Mouse (Mus musculus): ENCODE results near the gene Prss12. TPM values are rescaled to one million over a fixed set of nuclear protein-coding genes. Genes with fewer than 3 reads are reported as not detected.
"Not testable (repeated sequence)": the region's sequence is repeated elsewhere in the genome, so short reads cannot be mapped to it uniquely, and the experiment has no call there.

Prss12 gene
- polyA plus RNA-seq, 2 experiments: 0.13 to 0.34 TPM

GRCm38 (mm10) chr3:123498787-123499186 is 52.1 kb downstream of the Prss12 start:
- TF ChIP-seq EP300 (IDR thresholded peaks at IDR 0.05; ENCODE audit: low read depth) (no peak), CTCF (IDR thresholded peaks at IDR 0.05; ENCODE audit: low read depth) (no peak)
- no peaks in the 10 kb centered on the region for H3K9me3 ChIP-seq (ENCODE audit: control insufficient read depth, low read length)
- H3K9ac ChIP-seq (replicated peaks): no peak overlapping the region

GRCm38 (mm10) chr3:123501798-123502197 is 55.1 kb downstream of the Prss12 start:
- not testable (repeated sequence) for H3K4me1 ChIP-seq (replicated peaks; ENCODE audit: control insufficient read depth in 2 of 2, insufficient read depth in 2 of 2, low read length in 1 of 2); H3K27ac ChIP-seq; DNase-seq (ENCODE audit: low read depth in 3 of 3, low spot score in 3 of 3); H3K9me3 ChIP-seq (ENCODE audit: control insufficient read depth, low read length); H3K36me3 ChIP-seq (replicated peaks; ENCODE audit: control insufficient read depth, insufficient read depth, low read depth); H3K4me3 ChIP-seq (ENCODE audit: insufficient read depth in 1 of 2, low read depth in 2 of 2, low read length in 2 of 2); H3K27me3 ChIP-seq (ENCODE audit: control insufficient read depth, insufficient read depth, low read length); H3K4me2 ChIP-seq (ENCODE audit: low read depth); H3K9ac ChIP-seq (replicated peaks); ATAC-seq (ENCODE audit: insufficient read depth)
- 79% methylated on average over 2 of the region's 2 CpGs for WGBS (ENCODE audit: insufficient replicate concordance)

More at GRCm38 (mm10) chr3:123498787-123499186, 52.1 kb downstream of the Prss12 start:
- Histone ChIP-seq H3K27me3 (ENCODE audit: control insufficient read depth, insufficient read depth, low read length) (no peaks in the 10 kb centered on the region), H3K27ac (no peak overlapping the region), H3K4me3 (ENCODE audit: insufficient read depth in 1 of 2, low read depth in 2 of 2, low read length in 2 of 2) (no peak overlapping the region), H3K4me1 (replicated peaks; ENCODE audit: control insufficient read depth in 2 of 2, insufficient read depth in 2 of 2, low read length in 1 of 2) (no peaks in the 10 kb centered on the region), H3K4me2 (ENCODE audit: low read depth) (no peak overlapping the region), H3K36me3 (replicated peaks; ENCODE audit: control insufficient read depth, insufficient read depth, low read depth) (no peaks in the 10 kb centered on the region)
- WGBS (ENCODE audit: insufficient replicate concordance): 62% methylated on average over 5 of the region's 5 CpGs
- ATAC-seq (ENCODE audit: insufficient read depth) (no peak), DNase-seq (ENCODE audit: low read depth in 3 of 3, low spot score in 3 of 3) (no peak)

GRCm38 (mm10) chr3:123503943-123504342 is 57.2 kb downstream of the Prss12 start:
- TF ChIP-seq EP300 (IDR thresholded peaks at IDR 0.05; ENCODE audit: low read depth) (no peak), CTCF (IDR thresholded peaks at IDR 0.05; ENCODE audit: low read depth) (no peak)
- 57% methylated on average over 6 of the region's 6 CpGs for WGBS (ENCODE audit: insufficient replicate concordance)

GRCm38 (mm10) chr3:123504783-123505182 is 58.1 kb downstream of the Prss12 start:
- H3K9ac ChIP-seq (replicated peaks): no peak overlapping the region
- no peak overlapping the region for H3K4me2 ChIP-seq (ENCODE audit: low read depth)
- DNase-seq (ENCODE audit: low read depth in 3 of 3, low spot score in 3 of 3) (no peak), ATAC-seq (ENCODE audit: insufficient read depth) (no peak)
- WGBS (ENCODE audit: insufficient replicate concordance): 77% methylated on average over 7 of the region's 7 CpGs
- no peak overlapping the region for H3K27ac ChIP-seq
- peaks cover 16% of the 10 kb centered on the region for H3K36me3 ChIP-seq (replicated peaks; ENCODE audit: control insufficient read depth, insufficient read depth, low read depth)
- no peak for TF ChIP-seq CTCF (IDR thresholded peaks at IDR 0.05; ENCODE audit: low read depth)
- TF ChIP-seq EP300 (IDR thresholded peaks at IDR 0.05; ENCODE audit: low read depth): no peak
- H3K4me3 ChIP-seq (ENCODE audit: insufficient read depth in 1 of 2, low read depth in 2 of 2, low read length in 2 of 2): no peak overlapping the region
- H3K9me3 ChIP-seq (ENCODE audit: control insufficient read depth, low read length): no peaks in the 10 kb centered on the region
- H3K27me3 ChIP-seq (ENCODE audit: control insufficient read depth, insufficient read depth, low read length): no peaks in the 10 kb centered on the region
- H3K4me1 ChIP-seq (replicated peaks; ENCODE audit: control insufficient read depth in 2 of 2, insufficient read depth in 2 of 2, low read length in 1 of 2): peaks cover 0 to 6% of the 10 kb centered on the region in 2 experiments; a peak in 2 of 4 replicates

More at GRCm38 (mm10) chr3:123503943-123504342, 57.2 kb downstream of the Prss12 start:
- Histone ChIP-seq H3K36me3 (replicated peaks; ENCODE audit: control insufficient read depth, insufficient read depth, low read depth) (peaks cover 16% of the 10 kb centered on the region), H3K4me1 (replicated peaks; ENCODE audit: control insufficient read depth in 2 of 2, insufficient read depth in 2 of 2, low read length in 1 of 2) (peaks cover 0 to 5% of the 10 kb centered on the region in 2 experiments; a peak in 2 of 4 replicates), H3K9ac (replicated peaks) (no peak overlapping the region), H3K9me3 (ENCODE audit: control insufficient read depth, low read length) (no peaks in the 10 kb centered on the region), H3K27me3 (ENCODE audit: control insufficient read depth, insufficient read depth, low read length) (no peaks in the 10 kb centered on the region), H3K4me2 (ENCODE audit: low read depth) (no peak overlapping the region), H3K4me3 (ENCODE audit: insufficient read depth in 1 of 2, low read depth in 2 of 2, low read length in 2 of 2) (no peak overlapping the region), H3K27ac (no peak overlapping the region)
- DNase-seq (ENCODE audit: low read depth in 3 of 3, low spot score in 3 of 3): no peak
- ATAC-seq (ENCODE audit: insufficient read depth): no peak

DNA sequence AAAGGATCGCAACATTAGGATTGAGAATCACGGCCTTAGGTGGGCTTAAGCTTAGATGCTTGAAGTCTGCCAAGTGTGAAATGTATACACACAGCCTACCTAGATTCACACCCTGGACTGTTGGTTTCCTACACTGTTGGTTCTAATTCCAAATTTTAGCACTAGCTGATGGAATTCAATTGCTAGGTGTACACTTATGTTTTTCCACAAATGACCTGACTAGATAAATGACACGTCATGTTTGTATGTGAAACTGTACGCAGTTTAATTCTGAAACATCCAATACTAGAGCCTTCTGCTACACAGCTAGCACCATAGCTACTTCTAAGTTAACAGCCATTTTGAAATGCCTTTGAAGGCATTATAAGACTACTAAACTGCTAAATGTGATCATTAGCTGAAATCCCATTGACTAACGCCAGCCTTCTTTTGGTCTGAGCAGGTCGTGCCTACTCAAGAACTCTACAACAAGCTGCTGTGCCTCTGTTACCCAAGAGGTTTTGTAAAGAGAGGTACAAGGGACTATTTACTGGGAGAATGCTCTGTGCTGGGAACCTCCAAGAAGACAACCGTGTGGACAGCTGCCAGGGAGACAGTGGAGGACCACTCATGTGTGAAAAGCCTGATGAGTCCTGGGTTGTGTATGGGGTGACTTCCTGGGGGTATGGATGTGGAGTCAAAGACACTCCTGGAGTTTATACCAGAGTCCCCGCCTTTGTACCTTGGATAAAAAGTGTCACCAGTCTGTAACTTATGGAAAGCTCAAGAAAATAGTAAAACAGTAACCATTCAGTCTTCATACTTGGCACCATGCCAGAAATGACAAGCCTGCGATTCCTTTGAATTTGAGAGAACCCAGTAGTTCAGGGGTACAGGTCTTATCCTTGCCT is 59.3 kb downstream of the Prss12 start:
- 36% methylated on average over 9 of the region's 9 CpGs for whole genome bisulfite sequencing (ENCODE audit: insufficient replicate concordance)
- peak overlapping the region; percentile 28 to 86; a peak in 3 of 4 replicates for H3K4me3 ChIP-seq (ENCODE audit: insufficient read depth in 1 of 2, low read depth in 2 of 2, low read length in 2 of 2)

More for the DNA sequence above, 59.3 kb downstream of the Prss12 start:
- no peak for ATAC-seq (ENCODE audit: insufficient read depth)
- TF ChIP-seq EP300 (IDR thresholded peaks at IDR 0.05; ENCODE audit: low read depth) (no peak), CTCF (IDR thresholded peaks at IDR 0.05; ENCODE audit: low read depth) (no peak)
- Histone ChIP-seq H3K9ac (replicated peaks) (peak overlapping the region; percentile 50; the same call in 1 of the 2 replicates), H3K4me1 (replicated peaks; ENCODE audit: control insufficient read depth in 2 of 2, insufficient read depth in 2 of 2, low read length in 1 of 2) (peaks cover 0 to 8% of the 10 kb centered on the region in 2 experiments; a peak in 2 of 4 replicates), H3K36me3 (replicated peaks; ENCODE audit: control insufficient read depth, insufficient read depth, low read depth) (peaks cover 16% of the 10 kb centered on the region), H3K9me3 (ENCODE audit: control insufficient read depth, low read length) (no peaks in the 10 kb centered on the region), H3K27me3 (ENCODE audit: control insufficient read depth, insufficient read depth, low read length) (no peaks in the 10 kb centered on the region), H3K4me2 (ENCODE audit: low read depth) (peak overlapping the region; percentile 88), H3K27ac (peak overlapping the region; percentile 73)
- no peak for DNase-seq (ENCODE audit: low read depth in 3 of 3, low spot score in 3 of 3)
